Comparison of ENCODE assay signal across 7 mouse cellular contexts in genomic region chr12:101767306-101768053, GRCm38 (mm10). TPM values are rescaled to one million over a fixed set of nuclear protein-coding genes. Genes with fewer than 3 reads are reported as not detected.
DNase-seq lines count a peak whose midpoint lies in the region; ATAC-seq lines count a peak whose summit lies in the region.

No protein-coding gene starts in this region.

- H3K9ac ChIP-seq in heart, embryonic 11.5 days (ENCODE audit: low read depth, low read length): no peak overlapping the region
- no peak overlapping the region for H3K9ac ChIP-seq in midbrain, embryonic 11.5 days (ENCODE audit: low read length)

- DNase-seq in urinary bladder, postnatal 14 days (ENCODE audit: low spot score): peak; percentile 37
- no peak for DNase-seq in urinary bladder, postnatal 4 days (ENCODE audit: low spot score in 2 of 2)
- peak; percentile 16 to 21 for DNase-seq in kidney, postnatal 4 days
- DNase-seq in frontal cortex, postnatal 14 days (ENCODE audit: low spot score in 2 of 2): no peak
- DNase-seq in c-Kit-positive CD71-positive TER-119-positive erythroid progenitor cells, embryonic 14.5 days (ENCODE audit: low spot score): no peak
- DNase-seq in midbrain, embryonic 11.5 days (ENCODE audit: low spot score, missing footprints): no peak

- no peak overlapping the region for H3K4me2 ChIP-seq in heart, embryonic 11.5 days
- H3K4me2 ChIP-seq in midbrain, embryonic 11.5 days: no peak overlapping the region

- H3K27ac ChIP-seq in heart, embryonic 11.5 days (ENCODE audit: low read depth, low read length): peak overlapping the region; percentile 22; the same call in 1 of the 2 replicates
- H3K27ac ChIP-seq in midbrain, embryonic 11.5 days (ENCODE audit: low read depth, low read length): no peak overlapping the region

- H3K9me3 ChIP-seq in heart, embryonic 11.5 days (replicated peaks; ENCODE audit: control insufficient read depth, low read length): no peaks in the 10 kb centered on the region
- no peaks in the 10 kb centered on the region for H3K9me3 ChIP-seq in midbrain, embryonic 11.5 days (ENCODE audit: control insufficient read depth, low read length)

- ATAC-seq in heart, embryonic 11.5 days (replicated peaks; ENCODE audit: insufficient number of reproducible peaks, low FRiP score, low TSS enrichment): 0 out of 2 replicates have a peak, but pooled peaks have one; percentile 44
- no peak for ATAC-seq in midbrain, embryonic 11.5 days (ENCODE audit: low FRiP score)

- H3K36me3 ChIP-seq in heart, embryonic 11.5 days (ENCODE audit: control insufficient read depth, insufficient read depth, low read length): no peaks in the 10 kb centered on the region
- H3K36me3 ChIP-seq in midbrain, embryonic 11.5 days (ENCODE audit: control insufficient read depth, insufficient read depth, low read length): no peaks in the 10 kb centered on the region

- peaks cover 6% of the 10 kb centered on the region; the same call in 1 of the 2 replicates for H3K4me1 ChIP-seq in heart, embryonic 11.5 days (ENCODE audit: control insufficient read depth, insufficient read depth, low read length)
- peaks cover 11% of the 10 kb centered on the region for H3K4me1 ChIP-seq in midbrain, embryonic 11.5 days (ENCODE audit: control insufficient read depth, insufficient read depth, low read length)

- H3K4me3 ChIP-seq in heart, embryonic 11.5 days (ENCODE audit: low read depth, low read length): no peak overlapping the region
- no peak overlapping the region for H3K4me3 ChIP-seq in midbrain, embryonic 11.5 days (ENCODE audit: low read depth, low read length)

- WGBS in heart, embryonic 11.5 days (ENCODE audit: insufficient replicate concordance): 36% methylated on average over 9 of the region's 9 CpGs
- WGBS in midbrain, embryonic 11.5 days: 63% methylated on average over 9 of the region's 9 CpGs

- no peaks in the 10 kb centered on the region for H3K27me3 ChIP-seq in heart, embryonic 11.5 days (ENCODE audit: control insufficient read depth, insufficient read depth, low read length)
- no peaks in the 10 kb centered on the region for H3K27me3 ChIP-seq in midbrain, embryonic 11.5 days (ENCODE audit: control insufficient read depth, insufficient read depth, low read length)

RNA-seq across cellular contexts. Expression of gene Tc2n, which starts 49.2 kb away (rescaled TPM):
- polyA plus RNA-seq in heart, embryonic 11.5 days (2014; fragmentation: Nextera tagmentation; extraction: Ambion mirVana): 0.07 and 0.29 TPM in 2 replicates
- 0.11 TPM in 2 replicates for polyA plus RNA-seq in midbrain, embryonic 11.5 days (2014; fragmentation: Nextera tagmentation; extraction: Ambion mirVana)

RNA-seq across cellular contexts. Expression of gene Fbln5, which starts 51.4 kb away (rescaled TPM):
- 24.7 and 34.2 TPM in 2 replicates for polyA plus RNA-seq in heart, embryonic 11.5 days (2014; fragmentation: Nextera tagmentation; extraction: Ambion mirVana)
- 14.5 and 17.2 TPM in 2 replicates for polyA plus RNA-seq in midbrain, embryonic 11.5 days (2014; fragmentation: Nextera tagmentation; extraction: Ambion mirVana)

Comparison
In these comparisons a context has a peak if more than half of its experiments do, and no peak if none do; other contexts are left out.
1. DNase-seq: peak in urinary bladder, postnatal 14 days (single experiment) and kidney, postnatal 4 days (2 of 2); none in urinary bladder, postnatal 4 days (0 of 2), frontal cortex, postnatal 14 days (0 of 2), c-Kit-positive CD71-positive TER-119-positive erythroid progenitor cells, embryonic 14.5 days (single experiment) and midbrain, embryonic 11.5 days (single experiment).